Mouse (Mus musculus) gastrocnemius, postnatal 36 days (tissue): ENCODE results near the gene Prkn. TPM values are rescaled to one million over a fixed set of nuclear protein-coding genes. Genes with fewer than 3 reads are reported as not detected.

Experiments
- DNase-seq, 2 experiments: peaks; one replicate each; pipeline ENCODE4 v3.0.0; 2022
- intact Hi-C: fragments of 180-260 bp; cut with DNase I; formaldehyde crosslinking; loops from one replicate; pipeline ENCODE4 v1.15.1; 2025
- total RNA-seq, 2 experiments: library from RNA; stranded (reverse); gene quantifications; 2 replicates each; pipeline ENCODE4 v1.2.3; 2021

Prkn gene
- total RNA-seq, 2 experiments from 2014 or later: 15.2 TPM

DNA sequence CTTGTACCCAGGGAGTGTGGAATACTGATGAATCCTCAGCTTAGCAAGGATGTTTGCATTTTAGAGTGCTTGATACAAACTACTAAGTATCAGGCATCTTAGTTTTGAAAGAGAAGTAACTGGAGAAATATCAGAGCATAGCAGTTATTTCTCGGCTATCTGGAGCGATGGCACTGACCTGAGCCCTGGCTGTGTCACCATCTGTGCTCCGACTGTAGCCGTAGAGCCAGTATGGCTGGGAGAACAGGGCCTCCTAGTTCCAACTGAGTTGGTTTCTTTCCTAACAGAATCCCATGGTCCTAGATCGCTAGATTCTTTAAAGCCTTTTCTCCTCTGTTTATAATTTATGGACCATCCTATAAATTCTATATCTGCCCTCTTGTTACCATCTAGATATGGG, 122.0 kb downstream of the Prkn start:
- no peak for DNase-seq
- intact Hi-C loops: no loop called here

GRCm38 (mm10) chr17:10982136-10982535, 142.0 kb downstream of the Prkn start:
- DNase-seq: no peak

GRCm38 (mm10) chr17:10987040-10987439, 146.9 kb downstream of the Prkn start:
- no peak for DNase-seq
- intact Hi-C loops: no loop called here

More at GRCm38 (mm10) chr17:10982136-10982535, 142.0 kb downstream of the Prkn start:
- intact Hi-C loops: no loop called here

DNA sequence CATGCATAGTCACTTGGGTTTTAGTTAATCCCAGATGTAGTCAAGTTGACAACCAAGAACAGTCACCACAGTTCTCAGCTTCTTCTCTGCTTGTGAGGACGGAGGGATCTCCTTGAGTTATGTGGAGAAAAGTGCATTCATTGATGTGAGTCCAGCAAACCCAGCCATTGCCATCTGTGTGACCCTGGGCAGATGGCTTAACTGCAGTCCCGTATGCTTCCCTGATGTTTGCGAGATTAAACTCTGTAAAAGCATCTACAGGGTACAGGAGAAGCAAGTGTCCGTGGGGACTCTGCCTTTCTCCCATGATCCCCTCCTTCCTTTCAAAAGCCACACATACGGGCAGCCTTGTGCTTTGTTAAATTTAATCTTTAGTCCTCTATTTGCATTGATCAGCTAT, 157.1 kb downstream of the Prkn start:
- no peak for DNase-seq

DNA sequence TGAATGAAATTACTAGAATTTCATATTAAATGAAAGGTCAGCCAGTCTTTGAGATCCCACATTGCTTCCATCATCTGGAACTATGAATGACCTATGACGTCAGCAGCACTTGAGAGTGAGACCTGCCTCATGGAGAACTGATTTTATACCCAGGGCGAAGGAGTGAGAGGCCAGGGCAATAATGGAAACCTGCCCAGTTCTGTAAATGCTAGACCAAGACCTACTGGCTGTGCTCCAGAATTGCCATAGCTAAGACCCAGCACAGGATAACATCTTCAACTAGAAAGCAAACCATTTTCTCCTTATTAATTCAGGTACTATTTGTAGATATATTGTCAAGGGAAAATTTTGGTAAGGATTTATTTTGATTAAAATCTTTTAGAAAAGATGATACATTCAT, 183.2 kb downstream of the Prkn start:
- no peak for DNase-seq
- intact Hi-C loops: no loop called here

More for the DNA sequence above, 157.1 kb downstream of the Prkn start:
- intact Hi-C loops: no loop called here

- intact Hi-C loops: no loop called here
- DNase-seq: no peak
Measured at GRCm38 (mm10) chr17:11029348-11029747, 189.2 kb downstream of the Prkn start.

DNA sequence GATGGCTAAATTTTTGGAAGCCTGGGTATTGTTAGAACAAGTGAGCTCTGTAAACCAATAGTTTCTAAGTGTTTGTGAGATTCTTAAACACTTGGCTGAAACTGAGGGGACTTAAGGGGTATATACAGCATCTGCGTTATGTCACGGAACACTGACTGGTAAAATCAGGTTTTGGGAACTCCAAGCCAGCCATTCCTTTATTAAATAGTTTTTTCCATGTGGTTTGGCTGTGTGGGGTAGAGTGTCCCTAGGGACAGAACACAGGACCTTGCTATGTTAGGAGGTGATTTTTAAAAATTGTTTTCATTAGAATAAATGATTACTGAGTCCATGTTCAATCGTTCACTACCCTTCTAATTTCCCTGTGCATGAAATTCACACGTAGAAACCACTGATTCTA, 190.8 kb downstream of the Prkn start:
- no peak for DNase-seq
- intact Hi-C loops: no loop called here

- intact Hi-C loops: no loop called here
- DNase-seq: no peak
Measured at GRCm38 (mm10) chr17:11032366-11032765, 192.2 kb downstream of the Prkn start.

DNA sequence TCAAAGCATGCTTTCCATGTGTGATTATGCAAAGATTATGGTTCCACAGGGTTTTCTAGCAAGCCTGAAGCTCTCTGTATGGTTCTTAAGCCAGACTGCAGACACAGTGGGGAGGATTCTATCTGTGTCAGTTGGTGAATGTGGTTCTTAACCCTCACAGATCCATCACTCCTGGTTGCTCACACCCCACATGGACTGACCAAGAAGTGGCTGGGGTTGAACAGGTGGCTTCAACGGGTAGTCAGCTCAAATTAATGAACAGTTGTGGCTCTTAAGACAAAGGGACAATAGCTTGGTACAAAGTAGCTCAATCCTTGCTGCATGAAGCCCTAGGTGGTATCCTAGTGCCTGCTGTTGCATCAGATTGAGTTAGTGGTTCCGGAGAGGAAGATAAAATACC, 193.4 kb downstream of the Prkn start:
- intact Hi-C loops: no loop called here
- DNase-seq: no peak

- intact Hi-C loops: no loop called here
Measured at GRCm38 (mm10) chr17:11038272-11038671, 198.1 kb downstream of the Prkn start.

DNA sequence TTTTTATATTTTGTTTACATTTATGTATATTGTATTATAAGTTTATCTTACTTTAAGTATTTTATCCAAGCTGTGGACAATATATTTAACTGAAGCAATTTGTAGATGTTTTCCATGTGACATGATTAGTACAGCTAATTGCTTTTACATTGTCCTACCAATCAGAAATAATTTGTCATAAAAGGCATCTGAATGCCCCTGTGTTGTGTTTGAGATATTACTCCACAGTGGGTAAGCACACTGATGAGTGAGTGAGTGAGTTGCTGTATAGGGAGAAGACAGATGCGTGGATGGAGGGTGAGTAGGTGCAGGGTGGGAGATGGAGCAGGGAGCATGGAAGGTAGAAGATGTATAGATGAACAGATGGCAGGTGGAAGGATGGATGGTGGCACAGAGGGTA, 218.8 kb downstream of the Prkn start:
- intact Hi-C loops: no loop called here
- DNase-seq: no peak

More at GRCm38 (mm10) chr17:11038272-11038671, 198.1 kb downstream of the Prkn start:
- DNase-seq: no peak

GRCm38 (mm10) chr17:11067076-11067703, 227.0 kb downstream of the Prkn start:
- no peak for DNase-seq
- intact Hi-C loops: loop anchor here (5.0 kb wide), 1 partner anchor 225 kb away; the partner anchor contains the start of genes Pacrg and Prkn

DNA sequence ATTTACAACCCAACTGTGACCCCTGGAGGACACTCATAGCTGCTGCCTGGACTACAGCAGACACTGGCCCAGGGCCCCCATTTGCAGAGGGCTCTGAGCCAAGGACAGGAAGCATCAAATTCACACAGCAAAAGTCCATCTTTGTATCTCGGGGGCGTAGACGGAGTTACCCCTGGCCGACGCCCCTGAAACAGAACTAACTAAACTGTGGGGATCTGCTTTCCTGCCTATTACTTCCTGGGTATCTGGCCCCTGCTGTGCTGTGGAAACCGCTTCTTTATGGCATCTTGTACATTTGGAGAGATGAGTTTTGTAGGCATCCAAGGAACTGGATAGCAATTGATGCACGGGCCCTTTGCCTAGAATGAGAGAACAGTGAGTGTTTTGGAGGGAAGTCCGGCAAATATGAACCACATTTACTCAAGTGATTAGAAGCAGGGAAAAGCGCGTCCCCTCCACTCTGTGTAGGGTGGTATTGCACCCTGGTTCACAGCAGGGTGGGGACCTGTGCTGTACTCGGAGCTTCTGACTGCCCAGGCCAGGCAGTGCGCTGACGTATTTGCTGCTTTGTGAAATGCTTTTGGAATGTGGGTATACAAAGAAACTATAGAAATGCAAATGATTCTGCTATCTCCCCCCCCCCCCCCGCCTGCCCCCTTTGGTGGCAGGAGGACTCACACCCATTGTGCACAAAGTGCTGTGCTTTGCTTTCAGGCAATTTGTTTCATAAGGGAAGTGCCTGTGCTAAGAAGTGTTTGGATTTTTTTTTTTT, 227.7 kb downstream of the Prkn start:
- DNase-seq: peak; percentile 44 to 54
- intact Hi-C loops: loop anchor here (5.0 kb wide), 1 partner anchor 226 kb away; the partner anchor contains the start of genes Pacrg and Prkn

DNA sequence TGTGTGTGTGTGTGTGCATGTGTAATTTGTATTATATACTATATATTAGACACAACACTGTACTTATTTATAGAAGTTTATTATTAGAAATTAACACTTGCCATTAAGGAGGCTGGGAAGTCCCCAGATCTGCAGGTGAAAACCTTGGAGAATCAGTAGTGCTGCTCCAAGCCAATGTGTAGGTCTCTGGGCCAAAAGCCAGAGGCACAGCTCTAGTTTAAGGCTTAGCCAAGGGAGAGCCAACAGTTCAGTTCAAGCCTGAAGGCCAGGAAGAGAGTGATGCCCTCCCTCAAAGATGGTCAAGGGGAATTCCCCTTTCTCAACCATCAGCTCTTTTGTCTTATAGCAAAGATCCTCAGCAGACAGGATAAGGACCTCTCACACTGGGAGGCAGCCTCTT, 230.8 kb downstream of the Prkn start:
- DNase-seq: no peak
- intact Hi-C loops: no loop called here

- intact Hi-C loops: no loop called here
- no peak for DNase-seq
Measured at GRCm38 (mm10) chr17:11076319-11076903, 236.2 kb downstream of the Prkn start.

DNA sequence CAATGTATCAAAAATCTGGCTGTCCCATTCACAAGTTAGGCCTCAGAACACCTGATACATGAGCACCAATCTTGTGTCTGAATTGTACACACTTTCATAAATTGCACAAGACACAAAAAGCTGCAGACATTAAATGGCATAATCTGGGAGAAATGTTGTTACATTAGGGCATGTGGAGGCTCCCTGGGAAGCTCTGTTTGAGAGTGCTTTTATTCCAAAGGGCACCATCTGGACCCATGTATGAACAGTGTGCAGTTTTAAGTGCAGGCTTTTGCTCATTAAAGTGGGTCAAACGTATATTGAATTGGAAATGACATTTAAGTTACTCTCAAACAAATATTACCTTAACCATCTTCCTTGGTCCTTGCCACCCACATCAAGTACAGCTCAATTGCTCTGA, 246.3 kb downstream of the Prkn start:
- intact Hi-C loops: no loop called here
- DNase-seq: no peak

DNA sequence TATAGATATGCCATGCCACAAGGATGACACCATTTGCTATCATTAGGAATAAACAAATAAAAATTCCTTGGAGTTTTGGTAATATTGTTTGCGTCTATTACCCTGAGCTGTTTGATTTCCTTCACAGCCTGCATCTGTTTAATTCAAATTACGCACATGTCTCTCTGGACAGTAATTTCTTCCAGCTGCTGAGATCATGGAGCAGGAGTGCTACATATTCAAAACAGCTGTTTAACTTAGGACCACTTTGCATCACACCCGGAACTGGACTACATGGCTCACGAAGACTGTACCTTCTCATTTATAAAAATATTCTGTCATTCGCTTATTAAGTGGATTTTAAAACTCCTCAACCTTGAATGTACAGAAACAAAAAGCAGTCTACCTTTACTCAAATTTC, 246.9 kb downstream of the Prkn start:
- no peak for DNase-seq
- intact Hi-C loops: no loop called here

DNA sequence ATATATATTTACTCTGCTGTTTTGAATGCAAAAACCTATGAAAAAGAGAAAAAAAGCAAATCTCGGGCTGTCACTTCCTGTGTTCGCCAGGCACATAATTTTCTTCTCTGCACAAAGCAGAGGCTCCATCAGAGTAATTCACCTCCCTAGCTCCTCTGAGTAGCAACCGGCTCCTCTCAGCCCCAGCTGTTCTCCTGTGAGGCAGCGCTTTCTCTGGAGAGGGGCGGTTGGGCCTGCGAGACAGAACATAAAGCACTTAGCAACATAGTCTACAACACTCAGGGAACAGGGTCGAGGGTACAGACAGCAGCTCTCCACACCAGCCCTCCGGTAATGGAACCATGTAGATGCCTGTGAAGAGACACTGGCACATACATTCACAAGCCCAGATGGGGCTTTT, 247.6 kb downstream of the Prkn start:
- no peak for DNase-seq
- intact Hi-C loops: no loop called here

DNA sequence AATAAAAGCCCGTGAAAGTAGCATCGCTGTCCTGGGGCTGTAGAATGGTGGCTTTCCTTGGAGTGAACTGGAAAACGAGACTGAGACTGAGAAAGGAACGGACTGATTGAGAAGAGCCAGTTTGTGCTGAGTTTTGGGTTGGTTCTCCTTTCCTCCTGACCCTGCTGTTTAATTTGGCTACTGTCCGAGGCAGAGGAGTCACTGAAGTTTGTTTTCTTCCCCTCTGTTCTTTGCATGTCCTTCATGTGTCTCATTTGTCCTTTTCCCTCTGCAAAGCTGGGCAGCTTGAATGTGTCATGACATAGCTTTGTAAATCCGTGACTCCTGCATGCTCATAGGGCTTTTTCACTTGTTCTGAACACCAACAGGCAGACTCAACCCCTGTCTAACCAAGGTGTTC, 249.2 kb downstream of the Prkn start:
- intact Hi-C loops: no loop called here
- DNase-seq: no peak

DNA sequence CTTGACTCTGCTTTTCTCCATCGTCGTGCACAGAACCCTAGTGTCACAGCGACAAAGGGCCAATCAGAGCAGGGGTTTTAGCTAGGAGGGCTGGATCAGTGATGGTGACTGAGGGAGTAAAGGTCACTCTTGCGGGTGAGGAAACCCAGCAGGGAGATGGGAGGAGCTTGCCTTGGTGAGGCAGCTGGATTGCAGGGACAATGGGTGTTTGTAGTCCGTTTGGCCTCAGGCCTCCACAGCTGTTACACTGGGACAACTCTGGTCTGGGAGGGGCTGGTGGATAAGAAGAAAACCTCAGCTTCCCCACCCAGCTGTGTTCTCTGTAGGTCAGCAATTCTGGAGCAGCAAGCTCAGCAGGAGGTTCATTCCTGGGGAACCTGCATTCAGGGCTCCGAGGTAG, 252.7 kb downstream of the Prkn start:
- peak; percentile 18 to 25 for DNase-seq
- intact Hi-C loops: no loop called here

DNA sequence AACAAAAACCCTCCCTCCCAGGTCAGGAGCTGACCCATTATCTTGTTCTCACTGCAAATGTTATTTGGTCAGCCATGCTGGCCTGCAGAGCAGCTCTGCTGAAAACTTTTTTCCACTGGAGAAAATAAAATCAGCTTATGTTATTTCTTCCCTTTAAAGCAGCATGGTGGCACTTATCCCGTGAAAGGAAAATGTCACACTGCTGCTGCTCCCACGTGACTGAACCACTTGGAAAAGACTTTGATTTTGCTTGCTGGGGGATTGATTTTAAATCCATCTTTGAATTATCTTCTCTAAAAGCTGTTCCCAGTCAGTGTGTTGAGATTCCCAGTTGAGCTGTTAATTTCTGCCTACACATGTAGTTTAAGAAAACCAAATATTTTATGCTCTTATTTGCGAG, 253.1 kb downstream of the Prkn start:
- intact Hi-C loops: no loop called here
- DNase-seq: no peak

GRCm38 (mm10) chr17:11107007-11107406, 266.8 kb downstream of the Prkn start:
- no peak for DNase-seq
- intact Hi-C loops: no loop called here
